Mouse (Mus musculus) layer of hippocampus, adult 11-12 months (tissue): ENCODE results near the gene Gm49387.

Experiments used
- DNase-seq: peaks from one replicate; pipeline ENCODE4 v3.0.0; 2022; ENCODE audit warnings: low spot score

Gene Gm49387

GRCm38 (mm10) chr14:31640346-31640889 is at the start of gene Gm49387:
Gene Gm49387, minus strand, starts transcription at chr14:31640878.
- no peak for DNase-seq

- no peak for DNase-seq
Measured at GRCm38 (mm10) chr14:31686231-31686630, 45.6 kb upstream of the Gm49387 start.

GRCm38 (mm10) chr14:31685680-31686079 is 45.0 kb upstream of the Gm49387 start:
- no peak for DNase-seq

- no peak for DNase-seq
Measured at GRCm38 (mm10) chr14:31684343-31685040, 43.8 kb upstream of the Gm49387 start.

- DNase-seq, result no peak
Measured at GRCm38 (mm10) chr14:31683610-31684009, 42.9 kb upstream of the Gm49387 start.

GRCm38 (mm10) chr14:31681931-31682555 is 41.4 kb upstream of the Gm49387 start:
- no peak for DNase-seq

- peak; percentile 58 for DNase-seq
Measured at GRCm38 (mm10) chr14:31681291-31681690, 40.6 kb upstream of the Gm49387 start.

GRCm38 (mm10) chr14:31680656-31681055 is 40.0 kb upstream of the Gm49387 start:
- no peak for DNase-seq

- no peak for DNase-seq
Measured at GRCm38 (mm10) chr14:31671635-31672320, 31.1 kb upstream of the Gm49387 start.

- peak; percentile 54 for DNase-seq
Measured at GRCm38 (mm10) chr14:31669642-31670490, 29.2 kb upstream of the Gm49387 start.

GRCm38 (mm10) chr14:31669161-31669611 is 28.5 kb upstream of the Gm49387 start:
- DNase-seq, result peak; percentile 71

- peak; percentile 48 for DNase-seq
Measured at GRCm38 (mm10) chr14:31668326-31668725, 27.6 kb upstream of the Gm49387 start.

- no peak for DNase-seq
Measured at GRCm38 (mm10) chr14:31667741-31668140, 27.1 kb upstream of the Gm49387 start.

- no peak for DNase-seq
Measured at GRCm38 (mm10) chr14:31666931-31667705, 26.4 kb upstream of the Gm49387 start.

- DNase-seq, result peak; percentile 44
Measured at GRCm38 (mm10) chr14:31665566-31665940, 24.9 kb upstream of the Gm49387 start.

- DNase-seq, result no peak
Measured at GRCm38 (mm10) chr14:31664903-31665565, 24.4 kb upstream of the Gm49387 start.

GRCm38 (mm10) chr14:31664100-31664902 is 23.6 kb upstream of the Gm49387 start:
- peak; percentile 30 for DNase-seq

GRCm38 (mm10) chr14:31663376-31664099 is 22.9 kb upstream of the Gm49387 start:
- no peak for DNase-seq
